Mouse (Mus musculus) gastrocnemius, adult 2 months (tissue): ENCODE measurements around the gene Gcg. TPM values are rescaled to one million over a fixed set of nuclear protein-coding genes. Genes with fewer than 3 reads are reported as not detected.

Experiments used
- DNase-seq: peaks from one replicate; pipeline ENCODE4 v3.0.0; 2022
- H3K27ac ChIP-seq: fragments of 200-600 bp; 2 replicates; pipeline ENCODE4 v1.8.1; 2022; ENCODE audit warnings: mild to moderate bottlenecking
- H3K4me3 ChIP-seq: fragments of 200-600 bp; 2 replicates; pipeline ENCODE4 v1.8.1; 2022; ENCODE audit warnings: mild to moderate bottlenecking, moderate library complexity
- CTCF ChIP-seq: fragments of 200-600 bp; IDR thresholded peaks from 2 replicates; pipeline ENCODE4 v1.8.1; 2022; ENCODE audit warnings: antibody characterized with exemption, mild to moderate bottlenecking, moderate library complexity
- intact Hi-C: fragments of 180-260 bp; cut with DNase I; formaldehyde crosslinking; loops from one replicate; pipeline ENCODE4 v1.15.1; 2025
- total RNA-seq, 2 experiments: library from RNA; stranded (reverse); gene quantifications; 2 replicates each; pipeline ENCODE4 v1.2.3; 2021

Gene Gcg
- total RNA-seq, 2 experiments from 2014 or later, result not detected

DNA sequence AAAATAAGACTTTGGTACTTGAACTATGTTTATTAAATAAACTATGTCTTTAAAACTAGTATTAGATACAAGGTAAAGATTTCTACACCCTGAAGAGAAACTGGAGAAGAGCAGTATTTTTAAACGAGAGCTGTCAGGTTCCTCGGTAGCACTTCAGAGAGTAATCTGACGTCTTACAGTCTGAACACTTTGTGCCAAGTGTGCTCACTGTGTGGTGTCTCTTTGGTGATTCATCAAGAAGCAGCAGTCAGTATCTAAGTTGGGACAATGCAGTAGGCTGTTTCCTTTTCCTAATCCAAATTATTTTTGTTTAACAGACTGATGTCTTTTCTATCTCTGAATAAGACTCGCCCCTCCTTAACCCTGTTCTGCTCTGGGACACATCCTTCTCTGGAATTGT lies 12.0 kb upstream of the Gcg start:
- H3K4me3 ChIP-seq, result no peak overlapping the region
- no peak for TF ChIP-seq CTCF
- H3K27ac ChIP-seq, result no peak overlapping the region
- intact Hi-C loops, result no loop called here
- DNase-seq, result no peak

DNA sequence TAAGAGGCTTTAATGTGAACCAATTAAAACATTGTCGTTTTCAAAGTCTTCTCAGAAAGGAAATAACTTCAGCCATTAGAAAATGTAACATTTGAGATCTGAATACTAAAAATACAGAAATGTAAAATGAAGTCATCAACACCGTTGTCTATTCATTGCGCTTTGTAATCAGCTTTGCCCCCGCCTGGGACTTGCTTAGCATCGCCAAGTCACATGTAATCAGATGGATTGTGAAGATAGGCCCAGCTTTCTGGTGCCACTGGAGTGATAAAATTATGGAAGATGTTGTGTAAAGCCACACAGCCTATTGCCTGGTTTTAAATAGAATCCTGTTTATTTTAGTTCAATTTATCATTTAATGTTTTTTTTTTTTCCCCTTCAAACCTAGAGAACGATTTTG lies 6.4 kb upstream of the Gcg start:
- no peak for DNase-seq
- no peak for TF ChIP-seq CTCF

DNA sequence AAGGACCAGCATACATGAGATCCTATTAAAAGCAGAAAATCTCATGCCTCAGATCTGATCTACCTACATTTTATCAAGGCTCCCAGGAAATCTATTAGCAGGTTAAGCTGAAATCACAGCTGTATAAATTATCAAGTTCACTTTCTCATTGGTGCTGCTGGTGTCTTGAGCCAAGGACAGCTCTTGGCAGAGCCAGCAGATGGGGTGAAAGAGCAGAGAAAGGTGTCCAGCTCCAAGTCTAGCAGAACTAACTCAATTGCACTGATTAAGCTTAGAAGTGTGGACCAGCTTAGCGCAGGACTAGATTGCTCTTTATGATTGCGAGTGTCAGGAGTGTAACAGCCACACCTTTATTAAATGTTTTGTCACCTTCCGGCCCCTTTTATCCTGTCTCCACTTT lies 1.5 kb upstream of the Gcg start:
- Histone ChIP-seq H3K4me3 (no peak overlapping the region), H3K27ac (no peak overlapping the region)
- TF ChIP-seq CTCF, result no peak; the same call in 1 of the 2 replicates
- intact Hi-C loops, result no loop called here
- no peak for DNase-seq

More for the DNA sequence above, 6.4 kb upstream of the Gcg start:
- intact Hi-C loops, result no loop called here
- Histone ChIP-seq H3K27ac (no peak overlapping the region), H3K4me3 (no peak overlapping the region)

DNA sequence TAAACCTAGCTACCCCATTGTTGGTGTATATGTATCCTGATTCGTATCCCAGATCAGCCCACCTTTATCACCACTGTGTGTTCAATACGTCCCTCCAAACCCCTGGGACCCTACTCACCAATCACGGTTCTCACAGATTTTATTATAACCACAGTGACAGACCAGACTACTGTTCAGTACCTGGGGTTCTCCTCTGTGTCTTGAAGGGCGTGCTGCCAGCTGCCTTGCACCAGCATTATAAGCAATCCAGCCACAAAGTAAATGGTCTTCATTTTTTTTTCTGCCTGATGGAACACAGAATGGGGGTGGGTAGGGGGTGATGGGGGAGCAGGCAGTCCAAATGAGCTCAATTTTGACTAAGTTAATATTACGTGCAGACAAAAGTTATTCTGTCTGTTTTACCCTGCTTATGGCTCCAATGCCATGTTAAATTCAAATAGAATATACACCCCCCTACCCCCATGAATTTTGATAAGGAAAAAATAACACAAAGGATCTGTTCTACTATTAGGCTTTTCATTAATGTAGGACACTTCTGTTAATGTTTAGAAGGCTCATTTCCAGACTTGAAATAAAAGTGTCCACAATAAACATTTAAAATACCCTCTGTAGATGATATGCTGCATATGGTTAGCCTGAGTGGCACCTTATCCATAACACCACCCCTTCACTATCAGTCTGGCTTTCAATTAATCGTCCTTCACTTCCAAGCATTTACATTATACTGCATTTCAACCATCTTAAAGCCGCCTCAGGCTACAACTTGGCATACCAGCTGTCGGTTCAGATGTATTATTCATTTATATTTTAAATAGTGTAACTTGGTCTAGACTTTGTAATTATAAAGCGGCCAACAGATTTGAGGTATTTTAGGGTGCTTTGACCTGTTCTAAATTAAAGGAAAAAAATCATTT lies 2.9 kb downstream of the Gcg start:
- Histone ChIP-seq H3K27ac (no peak overlapping the region), H3K4me3 (no peak overlapping the region)
- intact Hi-C loops, result no loop called here
- DNase-seq, result no peak
- no peak for TF ChIP-seq CTCF

DNA sequence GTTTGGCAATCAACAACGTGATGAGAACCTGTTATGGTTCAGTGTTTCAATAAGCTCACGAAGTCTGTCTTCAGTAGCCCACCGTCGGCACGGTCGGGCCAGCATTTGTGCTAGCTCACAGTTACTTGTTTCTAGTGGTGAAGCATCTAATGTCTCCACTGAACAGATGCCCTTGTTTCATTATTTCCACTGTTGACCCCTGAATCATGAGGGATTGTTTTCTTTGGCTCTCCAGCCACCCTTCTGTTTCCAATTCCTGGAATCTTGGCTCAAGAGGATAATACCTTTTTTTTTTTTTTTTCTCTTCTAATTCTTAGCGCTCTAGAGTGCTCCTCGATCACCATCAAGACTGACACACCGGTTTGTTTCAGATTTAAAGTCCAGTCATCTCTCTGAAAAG lies 13.9 kb downstream of the Gcg start:
- Histone ChIP-seq H3K4me3 (peak overlapping the region; percentile 23), H3K27ac (no peak overlapping the region)
- no peak for TF ChIP-seq CTCF
- no peak for DNase-seq
- intact Hi-C loops, result no loop called here

DNA sequence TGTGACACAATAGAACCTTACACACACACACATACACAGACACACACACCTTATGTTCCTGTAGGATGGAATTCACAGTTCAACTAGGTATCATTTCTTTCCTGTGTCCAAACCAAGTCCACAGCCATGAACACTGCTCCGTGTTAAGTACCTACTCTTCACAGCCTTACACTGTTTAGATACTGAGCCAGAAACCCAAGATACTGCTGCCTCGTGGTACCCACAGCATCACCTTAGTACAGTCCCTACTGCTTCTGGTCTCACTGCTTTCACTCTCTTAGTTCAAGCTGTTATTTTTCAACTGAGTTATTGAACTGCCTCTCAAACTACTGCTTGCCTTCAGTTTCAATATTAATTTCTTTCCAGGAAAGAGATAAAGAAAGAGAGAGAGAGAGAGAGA lies 20.2 kb downstream of the Gcg start:
- Histone ChIP-seq H3K27ac (no peak overlapping the region), H3K4me3 (no peak overlapping the region)
- DNase-seq, result no peak
- no peak for TF ChIP-seq CTCF
- intact Hi-C loops, result no loop called here

DNA sequence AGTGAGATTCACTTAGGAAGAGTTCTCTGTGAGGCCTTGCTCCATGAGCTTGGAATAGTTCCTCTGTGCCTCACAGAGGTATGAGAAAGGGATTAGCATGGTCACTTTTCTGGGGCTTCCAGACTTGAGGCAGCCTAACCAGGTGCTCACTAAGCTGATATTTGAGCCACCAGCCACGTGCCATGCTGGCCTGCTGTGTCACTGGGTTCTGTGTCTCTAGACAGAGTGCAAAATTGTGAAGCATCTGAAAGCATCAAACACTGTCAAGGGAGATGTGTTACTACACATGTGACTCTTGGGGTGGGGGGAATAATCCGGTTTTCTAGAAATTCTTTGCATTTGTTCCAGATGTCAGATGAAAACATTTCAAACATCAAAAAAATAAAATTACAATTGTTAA lies 21.3 kb downstream of the Gcg start:
- Histone ChIP-seq H3K27ac (no peak overlapping the region), H3K4me3 (no peak overlapping the region)
- no peak for DNase-seq
- intact Hi-C loops, result no loop called here
- no peak for TF ChIP-seq CTCF

DNA sequence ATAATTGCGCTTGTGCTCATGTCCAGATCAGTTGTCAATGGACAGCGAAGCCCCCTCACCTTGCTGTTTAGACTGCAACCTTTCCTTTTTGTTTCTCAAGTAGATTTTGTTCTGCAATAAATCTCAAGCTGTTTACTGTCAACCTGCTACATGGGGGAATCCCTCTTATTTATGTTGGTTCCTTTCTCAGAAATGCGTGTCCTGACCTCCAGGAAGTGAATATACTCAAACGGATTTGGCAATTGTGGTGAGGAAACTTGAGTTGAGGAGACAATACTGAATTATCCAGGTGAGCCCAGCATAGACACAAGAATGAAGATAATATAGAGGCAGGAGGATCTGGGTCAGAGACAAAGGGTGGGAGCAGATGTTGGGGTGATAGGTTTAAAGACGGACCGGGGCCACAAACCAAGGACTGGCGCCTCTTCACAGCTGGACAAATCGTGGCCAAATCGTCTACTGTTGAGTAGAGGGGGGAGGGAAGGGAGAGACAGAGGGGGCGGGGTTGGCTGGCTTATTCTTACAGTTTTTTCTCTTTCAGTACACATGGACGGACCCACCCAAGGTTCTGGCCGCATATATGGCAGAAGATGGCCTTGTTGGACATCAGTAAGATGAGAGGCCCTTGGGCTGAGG lies 22.5 kb downstream of the Gcg start:
- no peak for TF ChIP-seq CTCF
- intact Hi-C loops, result no loop called here
- no peak overlapping the region for H3K4me3 ChIP-seq
- no peak for DNase-seq
- H3K27ac ChIP-seq, result no peak overlapping the region

DNA sequence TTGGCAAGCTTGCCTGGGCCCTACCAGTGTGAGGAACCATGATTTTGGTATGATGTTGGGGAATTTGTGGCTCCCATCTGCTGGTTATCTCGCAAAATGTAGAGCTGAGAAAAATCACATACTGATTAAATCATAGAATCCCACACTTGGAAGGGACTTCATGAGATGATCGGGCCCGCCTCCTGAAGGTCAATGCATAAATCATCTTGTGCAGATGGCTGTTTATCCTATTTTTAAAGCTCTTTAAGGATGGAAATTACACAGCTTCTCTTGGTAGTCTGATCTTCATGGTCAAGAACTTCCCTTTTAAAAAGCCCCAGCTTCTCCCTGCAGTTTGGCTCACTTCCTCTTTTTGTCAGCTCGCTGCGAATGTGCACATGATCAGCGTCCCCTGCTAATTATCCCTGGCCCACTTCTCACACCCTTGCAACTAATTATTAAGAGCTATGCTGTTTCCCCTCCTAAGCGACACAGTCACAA lies 23.2 kb downstream of the Gcg start:
- intact Hi-C loops, result no loop called here
- Histone ChIP-seq H3K4me3 (no peak overlapping the region), H3K27ac (no peak overlapping the region)
- TF ChIP-seq CTCF, result no peak
- DNase-seq, result no peak

DNA sequence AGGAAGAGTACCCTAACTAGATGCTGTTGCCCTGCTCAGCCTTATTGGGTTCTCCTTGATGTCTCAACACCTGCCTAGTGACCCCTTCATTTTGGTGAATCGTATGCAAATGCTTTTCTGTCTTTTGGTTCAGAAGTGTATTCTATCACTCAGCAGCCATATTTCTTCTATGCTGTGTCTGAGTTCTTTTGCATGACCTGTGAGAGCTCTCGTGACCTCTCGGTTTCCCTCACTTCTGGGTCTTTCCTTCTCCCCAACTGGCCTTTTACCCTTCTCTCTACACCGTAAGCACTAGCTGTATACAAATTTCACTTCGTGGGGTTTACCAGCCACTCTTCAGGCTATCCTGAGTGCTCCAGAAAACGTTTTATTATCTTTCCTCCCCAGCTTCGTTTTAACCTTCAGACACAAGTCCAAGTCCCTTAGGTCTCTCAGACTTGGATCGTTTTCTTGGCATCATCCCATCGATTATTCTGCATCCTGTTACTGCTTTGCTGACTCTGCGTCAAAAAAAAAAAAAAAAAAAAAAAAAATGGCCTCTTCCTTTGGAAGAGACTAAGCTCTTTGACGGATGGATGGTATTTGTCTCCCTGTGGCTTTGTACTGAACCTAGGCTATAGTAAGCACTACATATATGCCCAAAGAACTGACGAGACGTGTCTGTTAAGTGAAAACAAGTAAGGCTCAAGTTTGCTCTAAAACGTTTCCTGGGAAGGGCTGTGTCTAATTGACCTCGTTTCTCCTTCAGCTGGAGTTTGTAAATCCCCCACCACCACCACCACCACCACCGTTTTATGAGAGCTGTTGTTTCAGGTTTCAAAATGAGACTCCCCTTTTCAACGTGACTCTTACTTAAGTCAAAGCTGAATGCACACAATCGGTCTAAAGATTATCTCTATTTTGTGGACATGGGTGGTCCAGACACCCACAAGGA lies 23.9 kb downstream of the Gcg start:
- H3K27ac ChIP-seq, result no peak overlapping the region
- intact Hi-C loops, result loop anchor here (5.0 kb wide), 2 partner anchors 112 to 472 kb away; no protein-coding TSS in a partner anchor
- peak overlapping the region; percentile 36 for H3K4me3 ChIP-seq
- TF ChIP-seq CTCF, result no peak
- DNase-seq, result no peak

DNA sequence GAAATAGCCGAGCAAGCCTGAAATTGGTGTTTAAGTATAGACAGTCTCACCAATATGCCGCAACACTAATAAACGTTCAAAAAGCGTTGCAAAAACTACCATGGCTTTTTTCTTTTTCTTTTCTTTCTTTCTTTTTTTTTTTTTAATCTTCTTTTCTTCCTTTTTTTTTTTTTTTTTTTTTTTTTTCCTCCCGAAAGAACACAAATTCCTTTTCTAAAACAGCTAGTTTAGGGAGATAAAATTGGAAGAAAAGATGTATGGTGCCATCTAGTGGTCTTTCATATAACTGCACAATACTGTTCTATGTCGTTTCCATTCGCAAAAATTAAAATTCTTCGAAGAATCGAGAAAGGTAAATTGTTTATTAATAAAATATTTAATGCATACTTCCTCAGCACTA lies 25.4 kb downstream of the Gcg start:
- peak; percentile 74 for TF ChIP-seq CTCF
- Histone ChIP-seq H3K4me3 (no peak overlapping the region), H3K27ac (no peak overlapping the region)
- intact Hi-C loops, result loop anchor here (5.0 kb wide), 2 partner anchors 111 to 471 kb away; no protein-coding TSS in a partner anchor
- no peak for DNase-seq

DNA sequence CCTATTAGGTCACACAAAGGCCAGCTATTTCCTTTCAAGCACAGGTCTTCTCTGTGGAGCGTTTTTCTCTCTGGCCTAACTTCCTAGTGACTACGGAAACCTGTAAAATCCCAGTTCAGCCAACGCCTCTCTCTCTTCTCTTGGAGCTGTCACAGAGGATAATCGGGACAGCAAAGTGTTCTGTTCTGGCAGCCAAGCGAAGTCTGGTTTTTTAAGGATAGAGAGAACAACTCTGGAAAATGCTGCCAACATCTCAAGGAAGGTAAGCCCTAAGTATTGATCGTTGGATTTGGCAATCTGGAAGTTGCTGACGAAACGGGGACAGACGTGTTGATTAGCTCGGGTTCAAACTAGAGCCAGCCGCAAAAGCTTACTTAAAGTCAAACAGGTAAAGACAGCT lies 28.5 kb downstream of the Gcg start:
- H3K27ac ChIP-seq, result no peak overlapping the region
- DNase-seq, result no peak
- intact Hi-C loops, result loop anchor here (5.0 kb wide), 2 partner anchors 108 to 468 kb away; no protein-coding TSS in a partner anchor
- no peak for TF ChIP-seq CTCF
- no peak overlapping the region for H3K4me3 ChIP-seq
